ENCODE assay signal across 8 mouse cellular contexts in the genomic region with DNA sequence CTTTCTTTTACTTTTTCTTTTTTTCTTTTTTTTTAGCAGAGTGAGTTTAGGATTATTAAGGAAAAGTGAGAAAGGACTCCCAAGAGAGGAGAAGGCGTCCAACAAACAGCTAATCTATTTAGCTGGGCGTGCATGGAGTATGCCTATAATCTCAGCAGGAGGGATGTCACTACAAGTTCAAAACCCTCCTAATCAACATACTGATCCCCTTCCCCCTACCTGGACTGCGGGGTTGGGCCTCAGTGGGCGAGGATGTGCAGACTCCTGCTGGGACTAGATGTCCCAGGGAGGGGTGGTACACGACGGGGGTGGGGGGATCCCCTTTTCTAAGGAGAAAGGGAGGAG. TPM values are rescaled to one million over a fixed set of nuclear protein-coding genes. Genes with fewer than 3 reads are reported as not detected.
DNase-seq lines count a peak whose midpoint lies in the region; ATAC-seq and TF ChIP-seq lines count a peak whose summit lies in the region.

No protein-coding gene starts in this region.

- peak overlapping the region; percentile 58 for H3K4me2 ChIP-seq in forebrain, embryonic 12.5 days
- H3K4me2 ChIP-seq in liver, postnatal 0 days (ENCODE audit: low read depth, low read length), result peak overlapping the region; percentile 81

- peak; percentile 35 for DNase-seq in CD4-positive helper T cell, adult 2 months (ENCODE audit: low read depth, low spot score)
- no peak for DNase-seq in liver, postnatal 0 days
- DNase-seq in frontal cortex, adult 2 months (ENCODE audit: extremely low spot score in 1 of 2, low spot score in 1 of 2), result no peak
- no peak for DNase-seq in cerebellum, postnatal 25 days

- no peak for TF ChIP-seq EP300 in liver, postnatal 0 days (IDR thresholded peaks at IDR 0.05; ENCODE audit: low read depth)

- TF ChIP-seq CTCF in liver, postnatal 0 days (IDR thresholded peaks at IDR 0.05; ENCODE audit: low read depth), result no peak

- peak overlapping the region; percentile 50; the same call in 1 of the 2 replicates for H3K9ac ChIP-seq in forebrain, embryonic 12.5 days
- H3K9ac ChIP-seq in liver, postnatal 0 days (replicated peaks), result peak overlapping the region; percentile 51

- H3K36me3 ChIP-seq in erythroblast, embryonic 14.5 days (ENCODE audit: control insufficient read depth), result no peaks in the 10 kb centered on the region
- no peaks in the 10 kb centered on the region for H3K36me3 ChIP-seq in forebrain, embryonic 12.5 days (replicated peaks)
- no peaks in the 10 kb centered on the region for H3K36me3 ChIP-seq in liver, postnatal 0 days (replicated peaks; ENCODE audit: insufficient read depth, low read length)

- ATAC-seq in erythroblast, adult 5-6 weeks (replicated peaks; ENCODE audit: low FRiP score, poor library complexity, severe bottlenecking), result no peak
- no peak; the same call in 1 of the 2 replicates for ATAC-seq in forebrain, embryonic 12.5 days (ENCODE audit: low FRiP score)
- ATAC-seq in liver, postnatal 0 days, result no peak
- no peak for ATAC-seq in granulocyte monocyte progenitor cell, adult 5-6 weeks (replicated peaks; ENCODE audit: poor library complexity, severe bottlenecking)

- peaks cover 34% of the 10 kb centered on the region for H3K4me1 ChIP-seq in erythroblast, embryonic 14.5 days (ENCODE audit: control insufficient read depth)
- H3K4me1 ChIP-seq in forebrain, embryonic 12.5 days, result peaks cover 12% of the 10 kb centered on the region
- H3K4me1 ChIP-seq in liver, postnatal 0 days (ENCODE audit: insufficient read depth), result peaks cover 20% of the 10 kb centered on the region

- WGBS in forebrain, embryonic 12.5 days, result 2% methylated on average over 6 of the region's 6 CpGs
- WGBS in liver, postnatal 0 days (ENCODE audit: insufficient replicate concordance), result 2% methylated on average over 6 of the region's 6 CpGs

- peak overlapping the region; percentile 66 for H3K4me3 ChIP-seq in erythroblast, embryonic 14.5 days (replicated peaks)
- peak overlapping the region; percentile 43 for H3K4me3 ChIP-seq in forebrain, embryonic 12.5 days (replicated peaks)
- peak overlapping the region; percentile 48 for H3K4me3 ChIP-seq in liver, postnatal 0 days (ENCODE audit: low read depth, low read length)

- peaks cover 45% of the 10 kb centered on the region for H3K27me3 ChIP-seq in erythroblast, embryonic 14.5 days (ENCODE audit: control insufficient read depth)
- peaks cover 29% of the 10 kb centered on the region for H3K27me3 ChIP-seq in forebrain, embryonic 12.5 days
- H3K27me3 ChIP-seq in liver, postnatal 0 days (ENCODE audit: insufficient read depth, low read length), result peaks cover 16% of the 10 kb centered on the region

- peaks cover 11% of the 10 kb centered on the region for H3K9me3 ChIP-seq in erythroblast, embryonic 14.5 days (ENCODE audit: control insufficient read depth, low read length)
- H3K9me3 ChIP-seq in forebrain, embryonic 12.5 days, result no peaks in the 10 kb centered on the region
- no peaks in the 10 kb centered on the region for H3K9me3 ChIP-seq in liver, postnatal 0 days (ENCODE audit: low read length)

- 0 out of 2 replicates have a peak overlapping the region, but pooled peaks have one; percentile 50 for H3K27ac ChIP-seq in forebrain, embryonic 12.5 days
- H3K27ac ChIP-seq in liver, postnatal 0 days (ENCODE audit: low read depth), result peak overlapping the region; percentile 52

RNA-seq across cellular contexts. Expression of gene Gm12184, which starts 0.3 kb away (rescaled TPM):
- 4.5 and 4.6 TPM in 2 replicates for polyA plus RNA-seq in erythroblast, embryonic 14.5 days (2012)
- total RNA-seq in erythroblast, adult 5-6 weeks (2015; ENCODE audit: low replicate concordance), result 3.1 TPM in 1 of 2 replicates, not detected in the other
- 0.68 and 5.3 TPM in 2 replicates for total RNA-seq in erythroblast, adult 5-6 weeks (2017; ENCODE audit: low replicate concordance)
- 6.8 and 9.4 TPM in 2 replicates for polyA plus RNA-seq in forebrain, embryonic 12.5 days (2016; fragmentation: Nextera tagmentation; extraction: Ambion mirVana)
- polyA plus RNA-seq in liver, postnatal 0 days (2015; fragmentation: Nextera tagmentation; extraction: Ambion mirVana), result 4.9 and 5.0 TPM in 2 replicates
- 2.9 and 10.5 TPM in 2 replicates for total RNA-seq in granulocyte monocyte progenitor cell, adult 5-6 weeks (2014; fragmentation: Nextera tagmentation)
- 14.2 and 35.9 TPM in 2 replicates for total RNA-seq in granulocyte monocyte progenitor cell, adult 5-6 weeks (2017)
- polyA plus RNA-seq in frontal cortex, adult 2 months (2012; rRNA removed), result 24.1 and 28.7 TPM in 2 replicates

RNA-seq across cellular contexts. Expression of gene Trim7, which starts 0.8 kb away (rescaled TPM):
- not detected in 2 replicates for polyA plus RNA-seq in erythroblast, embryonic 14.5 days (2012)
- not detected in 2 replicates for total RNA-seq in erythroblast, adult 5-6 weeks (2015; ENCODE audit: low replicate concordance)
- 0.42 TPM in 1 of 2 replicates, not detected in the other for total RNA-seq in erythroblast, adult 5-6 weeks (2017; ENCODE audit: low replicate concordance)
- polyA plus RNA-seq in forebrain, embryonic 12.5 days (2016; fragmentation: Nextera tagmentation; extraction: Ambion mirVana), result 0.76 and 1.00 TPM in 2 replicates
- 0.48 and 0.52 TPM in 2 replicates for polyA plus RNA-seq in liver, postnatal 0 days (2015; fragmentation: Nextera tagmentation; extraction: Ambion mirVana)
- not detected in 2 replicates for total RNA-seq in granulocyte monocyte progenitor cell, adult 5-6 weeks (2014; fragmentation: Nextera tagmentation)
- 0.30 and 0.41 TPM in 2 replicates for total RNA-seq in granulocyte monocyte progenitor cell, adult 5-6 weeks (2017)
- polyA plus RNA-seq in frontal cortex, adult 2 months (2012; rRNA removed), result 3.7 and 4.6 TPM in 2 replicates

RNA-seq across cellular contexts. Expression of gene Trim41, which starts 9.6 kb away (rescaled TPM):
- polyA plus RNA-seq in erythroblast, embryonic 14.5 days (2012), result 2.6 and 3.9 TPM in 2 replicates
- 3.3 and 12.7 TPM in 2 replicates for total RNA-seq in erythroblast, adult 5-6 weeks (2015; ENCODE audit: low replicate concordance)
- 17.6 and 19.5 TPM in 2 replicates for total RNA-seq in erythroblast, adult 5-6 weeks (2017; ENCODE audit: low replicate concordance)
- 6.2 and 6.8 TPM in 2 replicates for polyA plus RNA-seq in forebrain, embryonic 12.5 days (2016; fragmentation: Nextera tagmentation; extraction: Ambion mirVana)
- polyA plus RNA-seq in liver, postnatal 0 days (2015; fragmentation: Nextera tagmentation; extraction: Ambion mirVana), result 2.2 and 2.3 TPM in 2 replicates
- total RNA-seq in granulocyte monocyte progenitor cell, adult 5-6 weeks (2014; fragmentation: Nextera tagmentation), result 17.1 and 24.2 TPM in 2 replicates
- total RNA-seq in granulocyte monocyte progenitor cell, adult 5-6 weeks (2017), result 39.4 and 50.8 TPM in 2 replicates
- 41.4 and 47.6 TPM in 2 replicates for polyA plus RNA-seq in frontal cortex, adult 2 months (2012; rRNA removed)

RNA-seq across cellular contexts. Expression of gene Rack1, which starts 26.6 kb away (rescaled TPM):
- 101 and 348 TPM in 2 replicates for polyA plus RNA-seq in erythroblast, embryonic 14.5 days (2012)
- total RNA-seq in erythroblast, adult 5-6 weeks (2015; ENCODE audit: low replicate concordance), result 613 and 630 TPM in 2 replicates
- 242 and 301 TPM in 2 replicates for total RNA-seq in erythroblast, adult 5-6 weeks (2017; ENCODE audit: low replicate concordance)
- polyA plus RNA-seq in forebrain, embryonic 12.5 days (2016; fragmentation: Nextera tagmentation; extraction: Ambion mirVana), result 512 and 565 TPM in 2 replicates
- polyA plus RNA-seq in liver, postnatal 0 days (2015; fragmentation: Nextera tagmentation; extraction: Ambion mirVana), result 397 and 398 TPM in 2 replicates
- total RNA-seq in granulocyte monocyte progenitor cell, adult 5-6 weeks (2014; fragmentation: Nextera tagmentation), result 2,229 and 2,435 TPM in 2 replicates
- total RNA-seq in granulocyte monocyte progenitor cell, adult 5-6 weeks (2017), result 1,577 and 1,773 TPM in 2 replicates
- polyA plus RNA-seq in frontal cortex, adult 2 months (2012; rRNA removed), result 453 and 472 TPM in 2 replicates

RNA-seq across cellular contexts. Expression of gene Irgm1, which starts 44.8 kb away (rescaled TPM):
- 0.11 TPM in 1 of 2 replicates, not detected in the other for polyA plus RNA-seq in erythroblast, embryonic 14.5 days (2012)
- total RNA-seq in erythroblast, adult 5-6 weeks (2015; ENCODE audit: low replicate concordance), result 54.8 and 67.1 TPM in 2 replicates
- total RNA-seq in erythroblast, adult 5-6 weeks (2017; ENCODE audit: low replicate concordance), result 58.3 and 69.6 TPM in 2 replicates
- polyA plus RNA-seq in forebrain, embryonic 12.5 days (2016; fragmentation: Nextera tagmentation; extraction: Ambion mirVana), result 1.2 and 1.8 TPM in 2 replicates
- polyA plus RNA-seq in liver, postnatal 0 days (2015; fragmentation: Nextera tagmentation; extraction: Ambion mirVana), result 42.7 and 44.1 TPM in 2 replicates
- 27.7 and 45.0 TPM in 2 replicates for total RNA-seq in granulocyte monocyte progenitor cell, adult 5-6 weeks (2014; fragmentation: Nextera tagmentation)
- 22.1 and 23.6 TPM in 2 replicates for total RNA-seq in granulocyte monocyte progenitor cell, adult 5-6 weeks (2017)
- polyA plus RNA-seq in frontal cortex, adult 2 months (2012; rRNA removed), result 12.1 and 12.7 TPM in 2 replicates
